Mouse (Mus musculus) G1E (cell line): ENCODE results near the gene Gpr183.

Source experiments
- CTCF ChIP-seq: IDR thresholded peaks from 2 replicates; pipeline ENCODE4 v1.5.1; 2012; ENCODE audit warnings: low read depth, low read length, inconsistent platforms, mixed read lengths
- GATA1 ChIP-seq: IDR thresholded peaks from 2 replicates; pipeline ENCODE4 v1.6.1; 2012; ENCODE audit warnings: borderline replicate concordance, low read length, inconsistent platforms, mixed read lengths
- GATA2 ChIP-seq: IDR thresholded peaks from 2 replicates; pipeline ENCODE4 v1.6.1; 2012; ENCODE audit warnings: low read depth, low read length, inconsistent platforms, borderline replicate concordance
- POLR2AphosphoS5 ChIP-seq: IDR thresholded peaks from 2 replicates; pipeline ENCODE4 v1.6.1; 2012; ENCODE audit warnings: low read depth, low read length, inconsistent platforms; ENCODE audit not compliant: insufficient replicate concordance
- TAL1 ChIP-seq: conservative IDR thresholded peaks from 2 replicates; pipeline ENCODE4 v1.6.1; 2012; ENCODE audit warnings: low read depth, low read length, inconsistent platforms, mixed read lengths

DNA sequence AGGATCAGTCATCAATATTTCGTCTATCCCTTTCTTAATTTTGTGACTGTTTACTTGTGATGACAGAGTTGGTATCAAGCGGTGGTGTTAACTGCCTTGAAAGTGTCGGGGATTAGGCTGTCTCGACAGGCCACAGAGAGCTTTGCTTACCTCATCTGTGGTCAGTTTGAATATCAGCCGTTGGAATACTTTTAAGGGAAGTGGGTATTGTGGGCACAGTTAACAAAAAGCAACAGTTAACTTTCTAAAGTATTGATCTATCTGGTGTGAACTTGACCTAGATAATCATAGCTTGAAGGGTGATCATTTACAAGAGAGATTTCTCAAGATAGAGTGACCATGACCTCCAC, 30.4 kb downstream of the Gpr183 start:
- no peak for TF ChIP-seq CTCF
- no peak for TF ChIP-seq GATA1
- TF ChIP-seq POLR2AphosphoS5: no peak
- no peak for TF ChIP-seq GATA2
- no peak for TF ChIP-seq TAL1
